ENCODE assay signal across 8 mouse cellular contexts in the genomic region with DNA sequence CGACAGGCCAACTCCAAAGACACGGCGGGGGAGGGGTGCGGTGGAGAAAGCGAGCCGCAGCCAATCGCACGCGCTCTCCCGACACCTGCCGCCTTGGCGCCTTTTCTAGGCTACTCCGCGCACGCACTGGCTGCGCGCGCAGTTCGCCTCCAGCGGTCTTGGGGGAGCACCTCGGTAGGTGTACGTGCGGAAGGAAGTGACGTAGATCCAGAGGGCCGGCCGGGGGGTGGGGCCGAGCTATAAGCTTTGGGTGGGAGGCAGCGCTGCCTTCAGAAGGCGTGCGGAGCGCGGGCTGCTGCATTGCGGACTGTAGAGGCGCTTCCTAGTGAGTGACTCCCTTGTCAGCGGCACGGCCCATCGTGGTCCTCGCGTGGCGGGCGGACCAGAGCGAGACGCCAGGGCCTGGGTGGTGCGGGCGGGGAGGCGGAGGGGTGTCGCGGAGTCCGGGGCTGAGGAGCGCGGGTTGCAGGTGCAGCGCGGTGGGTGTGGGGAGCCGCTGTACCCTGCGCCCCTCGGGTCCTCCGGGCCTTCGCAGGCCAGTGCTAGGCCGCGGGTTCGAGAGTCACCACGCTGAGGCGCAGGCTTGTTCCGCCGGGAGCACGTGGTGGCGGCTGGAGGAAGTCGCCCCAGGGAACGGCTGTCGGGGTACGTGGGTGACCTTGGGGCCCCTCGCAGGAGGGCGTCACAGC. TPM values are rescaled to one million over a fixed set of nuclear protein-coding genes. Genes with fewer than 3 reads are reported as not detected.
DNase-seq lines count a peak whose midpoint lies in the region; ATAC-seq and TF ChIP-seq lines count a peak whose summit lies in the region.

A gene (plus strand): TSS at position 209 of the 689 bp plus-strand sequence.

- TF ChIP-seq POLR2A in bone marrow macrophage, adult 2 months (IDR thresholded peaks at IDR 0.05; ENCODE audit: borderline replicate concordance, low read depth, low read length) = peak; percentile 99
- TF ChIP-seq POLR2A in embryonic fibroblast, embryonic 13.5 days (IDR thresholded peaks at IDR 0.05; ENCODE audit: low read depth, low read length) = peak; percentile 97

- H3K27me3 ChIP-seq in kidney, embryonic 14.5 days (ENCODE audit: control insufficient read depth, insufficient read depth, low read length) = no peaks in the 10 kb centered on the region
- H3K27me3 ChIP-seq in limb, embryonic 15.5 days = no peaks in the 10 kb centered on the region

- H3K4me3 ChIP-seq in bone marrow macrophage, adult 2 months (ENCODE audit: insufficient read depth, low read length) = peak within 1 kb of the TSS; percentile 88
- H3K4me3 ChIP-seq in embryonic fibroblast, embryonic 13.5 days (ENCODE audit: insufficient read depth, low read length) = peak within 1 kb of the TSS; percentile 72
- peak within 1 kb of the TSS; percentile 89 for H3K4me3 ChIP-seq in kidney, embryonic 14.5 days (ENCODE audit: low read length)
- peak within 1 kb of the TSS; percentile 79 for H3K4me3 ChIP-seq in limb, embryonic 15.5 days

- WGBS in kidney, embryonic 14.5 days = under 1% methylated on average over 64 of the region's 73 CpGs
- WGBS in limb, embryonic 15.5 days = under 1% methylated on average over 73 of the region's 73 CpGs

- peak; percentile 98 for ATAC-seq in kidney, embryonic 14.5 days (ENCODE audit: low FRiP score, low TSS enrichment)
- peak; percentile 98 for ATAC-seq in limb, embryonic 15.5 days (ENCODE audit: insufficient number of reproducible peaks, low FRiP score, low TSS enrichment, low read depth)

- peak within 1 kb of the TSS; percentile 83 for H3K9ac ChIP-seq in kidney, embryonic 14.5 days (ENCODE audit: low read depth, low read length)
- peak within 1 kb of the TSS; percentile 72 for H3K9ac ChIP-seq in limb, embryonic 15.5 days

- DNase-seq in A20 (ENCODE audit: low read depth, low spot score) = peak; percentile 100
- peak; percentile 94 to 97 for DNase-seq in heart, adult 9 months (ENCODE audit: low spot score in 2 of 2)
- DNase-seq in monocyte, adult 2 months (ENCODE audit: low read depth in 1 of 2, low spot score in 2 of 2) = peak; percentile 74 to 76
- peak; percentile 99 for DNase-seq in spleen, postnatal 36 days (ENCODE audit: low spot score in 2 of 2)

- H3K4me1 ChIP-seq in bone marrow macrophage, adult 2 months (ENCODE audit: control insufficient read depth, insufficient read depth, low read length) = peaks cover 22% of the 10 kb centered on the region
- H3K4me1 ChIP-seq in embryonic fibroblast, embryonic 13.5 days (ENCODE audit: control insufficient read depth, insufficient read depth, low read length) = no peaks in the 10 kb centered on the region
- peaks cover 17% of the 10 kb centered on the region; the same call in 1 of the 2 replicates for H3K4me1 ChIP-seq in kidney, embryonic 14.5 days (ENCODE audit: control insufficient read depth, insufficient read depth, low read length)
- H3K4me1 ChIP-seq in limb, embryonic 15.5 days = peaks cover 13% of the 10 kb centered on the region; the same call in 1 of the 2 replicates

- H3K4me2 ChIP-seq in kidney, embryonic 14.5 days (replicated peaks; ENCODE audit: low read depth, low read length) = peak within 1 kb of the TSS; percentile 79
- H3K4me2 ChIP-seq in limb, embryonic 15.5 days = peak within 1 kb of the TSS; percentile 93

- no peak for TF ChIP-seq CTCF in bone marrow macrophage, adult 2 months (IDR thresholded peaks at IDR 0.05; ENCODE audit: low read depth, low read length)
- TF ChIP-seq CTCF in embryonic fibroblast, embryonic 13.5 days (IDR thresholded peaks at IDR 0.05; ENCODE audit: borderline replicate concordance, insufficient read depth, low read length) = no peak

- H3K27ac ChIP-seq in bone marrow macrophage, adult 2 months (ENCODE audit: insufficient read depth, low read depth, low read length) = peak within 1 kb of the TSS; percentile 79
- no peak within 1 kb of the TSS for H3K27ac ChIP-seq in embryonic fibroblast, embryonic 13.5 days (ENCODE audit: insufficient read depth, low read length)
- peak within 1 kb of the TSS; percentile 92 for H3K27ac ChIP-seq in kidney, embryonic 14.5 days (ENCODE audit: low read depth, low read length)
- peak within 1 kb of the TSS; percentile 88 for H3K27ac ChIP-seq in limb, embryonic 15.5 days

- H3K36me3 ChIP-seq in kidney, embryonic 14.5 days (ENCODE audit: control insufficient read depth, insufficient read depth, low read length) = peaks cover 3% of the 10 kb centered on the region; the same call in 1 of the 2 replicates
- no peaks in the 10 kb centered on the region for H3K36me3 ChIP-seq in limb, embryonic 15.5 days

- H3K9me3 ChIP-seq in kidney, embryonic 14.5 days (ENCODE audit: control insufficient read depth, low read length) = no peaks in the 10 kb centered on the region
- no peaks in the 10 kb centered on the region for H3K9me3 ChIP-seq in limb, embryonic 15.5 days

RNA-seq across cellular contexts. Expression of the gene that starts here (rescaled TPM):
- 45.0 and 47.0 TPM in 2 replicates for polyA plus RNA-seq in bone marrow macrophage, adult 2 months (2012; ENCODE audit: insufficient read depth, insufficient read length, missing spikeins)
- polyA plus RNA-seq in embryonic fibroblast, embryonic 13.5 days (2011; ENCODE audit: insufficient read length, low read depth, missing spikeins) = 38.0 and 44.5 TPM in 2 replicates
- 38.1 and 62.0 TPM in 2 replicates for polyA plus RNA-seq in kidney, embryonic 14.5 days (2014; fragmentation: Nextera tagmentation; extraction: Ambion mirVana)
- 24.9 and 28.0 TPM in 2 replicates for polyA plus RNA-seq in limb, embryonic 15.5 days (2015; fragmentation: Nextera tagmentation; extraction: Ambion mirVana)
